Mouse (Mus musculus) megakaryocyte, embryonic 14.5 days (primary cell): ENCODE measurements around the gene Ttll2.
"Not testable (repeated sequence)": the region's sequence is repeated elsewhere in the genome, so short reads cannot be mapped to it uniquely, and the experiment has no call there.

Experiments used
- FLI1 ChIP-seq: IDR thresholded peaks from 2 replicates; pipeline ENCODE4 v1.6.1; 2012; ENCODE audit warnings: low read length, inconsistent platforms, mixed read lengths
- GATA1 ChIP-seq: IDR thresholded peaks from 3 replicates; pipeline ENCODE4 v1.6.1; 2012; ENCODE audit warnings: mixed read lengths, low read length, inconsistent platforms, borderline replicate concordance

DNA sequence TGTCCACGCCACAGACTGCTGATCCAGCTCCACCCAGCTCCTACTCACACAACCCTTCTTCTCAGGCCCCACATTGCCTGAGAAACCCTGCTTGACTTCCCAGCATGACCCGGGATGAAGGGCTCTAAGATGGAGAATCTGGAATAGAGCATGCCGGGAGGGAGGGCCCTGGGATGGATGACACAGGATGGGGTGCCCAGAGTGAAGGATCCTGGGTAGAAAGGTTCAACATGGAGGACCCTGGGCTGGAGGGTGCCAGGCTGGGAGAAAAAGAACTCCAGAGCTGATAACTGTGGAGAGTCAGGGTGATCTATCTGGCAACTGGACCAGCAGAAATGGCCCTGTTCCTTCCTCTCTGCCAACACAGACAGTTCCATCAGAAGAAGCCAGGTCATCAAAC, 13.1 kb upstream of the Ttll2 start:
- not testable (repeated sequence) for TF ChIP-seq GATA1, FLI1
